Mouse (Mus musculus) cerebellum, adult 9-10 months (tissue): ENCODE measurements around the gene Gpr18.

Experiments used
- DNase-seq: peaks from one replicate; pipeline ENCODE4 v3.0.0; 2022

Gpr18 gene

GRCm38 (mm10) chr14:121915621-121916020 lies at the start of gene Gpr18:
Gpr18 (minus strand) TSS chr14:121915781.
- DNase-seq = no peak

- no peak for DNase-seq
These were observed 49.4 kb upstream of the Gpr18 start, which contains the start of gene Gpr183 for GRCm38 (mm10) chr14:121964990-121965389. Gpr183 (minus strand) TSS chr14:121965195.

- DNase-seq = no peak
These were observed 48.4 kb upstream of the Gpr18 start for GRCm38 (mm10) chr14:121963942-121964335.

GRCm38 (mm10) chr14:121963251-121963941 lies 47.8 kb upstream of the Gpr18 start:
- no peak for DNase-seq

GRCm38 (mm10) chr14:121962128-121962890 lies 46.7 kb upstream of the Gpr18 start:
- no peak for DNase-seq

GRCm38 (mm10) chr14:121961496-121962127 lies 46.0 kb upstream of the Gpr18 start:
- no peak for DNase-seq

- DNase-seq = no peak
These were observed 45.4 kb upstream of the Gpr18 start for GRCm38 (mm10) chr14:121960997-121961396.

- no peak for DNase-seq
These were observed 45.0 kb upstream of the Gpr18 start for GRCm38 (mm10) chr14:121960531-121960930.

GRCm38 (mm10) chr14:121960031-121960430 lies 44.5 kb upstream of the Gpr18 start:
- no peak for DNase-seq

- no peak for DNase-seq
These were observed 44.0 kb upstream of the Gpr18 start for GRCm38 (mm10) chr14:121959538-121959980.

- no peak for DNase-seq
These were observed 43.4 kb upstream of the Gpr18 start for GRCm38 (mm10) chr14:121958751-121959537.

GRCm38 (mm10) chr14:121958041-121958750 lies 42.6 kb upstream of the Gpr18 start:
- DNase-seq = no peak

GRCm38 (mm10) chr14:121957176-121957871 lies 41.7 kb upstream of the Gpr18 start:
- DNase-seq = no peak

- DNase-seq = no peak
These were observed 40.7 kb upstream of the Gpr18 start for GRCm38 (mm10) chr14:121956291-121956690.

GRCm38 (mm10) chr14:121955176-121955795 lies 39.7 kb upstream of the Gpr18 start:
- no peak for DNase-seq

- DNase-seq = no peak
These were observed 39.0 kb upstream of the Gpr18 start for GRCm38 (mm10) chr14:121954608-121955007.

- DNase-seq = no peak
These were observed 38.5 kb upstream of the Gpr18 start for GRCm38 (mm10) chr14:121954129-121954528.

- DNase-seq = no peak
These were observed 36.4 kb upstream of the Gpr18 start for GRCm38 (mm10) chr14:121952046-121952400.

- no peak for DNase-seq
These were observed 35.9 kb upstream of the Gpr18 start for GRCm38 (mm10) chr14:121951399-121952045.

GRCm38 (mm10) chr14:121949897-121950296 lies 34.3 kb upstream of the Gpr18 start:
- no peak for DNase-seq

GRCm38 (mm10) chr14:121949436-121949835 lies 33.9 kb upstream of the Gpr18 start:
- DNase-seq = no peak
